Mouse (Mus musculus) myocyte (in vitro differentiated cells): ENCODE measurements around the gene Ly6g6d. TPM values are rescaled to one million over a fixed set of nuclear protein-coding genes. Genes with fewer than 3 reads are reported as not detected.

Source experiments
- H3K27me3 ChIP-seq: one replicate; pipeline ENCODE4 v1.6.1; 2011; ENCODE audit not compliant: control insufficient read depth, insufficient read depth, insufficient read length
- H3K36me3 ChIP-seq: one replicate; pipeline ENCODE4 v1.6.1; 2011; ENCODE audit not compliant: control insufficient read depth, insufficient read depth
- H3K4me2 ChIP-seq: one replicate; pipeline ENCODE4 v1.6.1; 2011; ENCODE audit warnings: low read depth, control low read depth
- H3K4me3 ChIP-seq: one replicate; pipeline ENCODE4 v1.5.1; 2011; ENCODE audit warnings: mild to moderate bottlenecking, control low read depth, moderate library complexity
- H3K79me2 ChIP-seq: one replicate; pipeline ENCODE4 v1.6.1; 2011; ENCODE audit not compliant: control insufficient read depth, insufficient read depth
- H3ac ChIP-seq: one replicate; pipeline ENCODE4 v1.6.1; 2011; ENCODE audit not compliant: control insufficient read depth, insufficient read length
- CEBPB ChIP-seq: IDR thresholded peaks from 2 replicates; pipeline ENCODE4 v1.6.1; 2011; ENCODE audit warnings: mild to moderate bottlenecking, moderate library complexity; ENCODE audit not compliant: poor library complexity, insufficient read depth, severe bottlenecking
- E2F4 ChIP-seq: IDR thresholded peaks from one replicate; pipeline ENCODE4 v1.6.1; 2011; ENCODE audit warnings: mild to moderate bottlenecking, control low read depth, moderate library complexity; ENCODE audit not compliant: insufficient read depth
- MAX ChIP-seq: IDR thresholded peaks from one replicate; pipeline ENCODE4 v1.6.1; 2011; ENCODE audit warnings: low read depth, mild to moderate bottlenecking, control low read depth
- MYOD1 ChIP-seq, 3 experiments: IDR thresholded peaks; one replicate each; pipeline ENCODE4 v1.6.1; 2011; ENCODE audit warnings: control low read depth in 2 of 3, low read depth in 2 of 3, mild to moderate bottlenecking in 2 of 3, moderate library complexity in 1 of 3; ENCODE audit not compliant: insufficient read length in 2 of 3, control insufficient read depth in 1 of 3
- POLR2A ChIP-seq: IDR thresholded peaks from one replicate; pipeline ENCODE4 v1.6.1; 2011; ENCODE audit warnings: low read depth, mild to moderate bottlenecking, control low read depth, moderate library complexity; ENCODE audit not compliant: insufficient read length
- POLR2AphosphoS2 ChIP-seq: IDR thresholded peaks from one replicate; pipeline ENCODE4 v1.6.1; 2011; ENCODE audit warnings: low read depth, control low read depth; ENCODE audit not compliant: insufficient read length
- REST ChIP-seq: IDR thresholded peaks from one replicate; pipeline ENCODE4 v1.6.1; 2011; ENCODE audit warnings: mild to moderate bottlenecking, control low read depth, moderate library complexity; ENCODE audit not compliant: insufficient read depth, insufficient read length
- SRF ChIP-seq: IDR thresholded peaks from one replicate; pipeline ENCODE4 v1.6.1; 2011; ENCODE audit warnings: low read depth; ENCODE audit not compliant: control insufficient read depth, insufficient read length
- TCF3 ChIP-seq: IDR thresholded peaks from one replicate; pipeline ENCODE4 v1.6.1; 2011; ENCODE audit warnings: low read depth, control low read depth; ENCODE audit not compliant: insufficient read length
- USF1 ChIP-seq: IDR thresholded peaks from one replicate; pipeline ENCODE4 v1.6.1; 2011; ENCODE audit warnings: low read depth, mild to moderate bottlenecking, control low read depth, moderate library complexity
- polyA plus RNA-seq: library from polyadenylated mRNA; unstranded; fragments of >200 nt; fragmentation: generic; extraction: Trizol; gene quantifications from one replicate; pipeline ENCODE4 v1.2.1, GENCODE M21; 2012; ENCODE audit warnings: missing spikeins

Ly6g6d gene
- polyA plus RNA-seq, 1 experiment: not detected

- Histone ChIP-seq H3K36me3 (no peaks in the 10 kb centered on the region), H3ac (no peak overlapping the region), H3K27me3 (no peaks in the 10 kb centered on the region), H3K4me3 (no peak overlapping the region), H3K4me2 (no peak overlapping the region), H3K79me2 (no peaks in the 10 kb centered on the region)
- no peak for TF ChIP-seq CEBPB
- no peak for TF ChIP-seq TCF3
- TF ChIP-seq MAX: no peak
Measured at GRCm38 (mm10) chr17:35068213-35068914, 9.5 kb downstream of the Ly6g6d start.

- Histone ChIP-seq H3K36me3 (no peaks in the 10 kb centered on the region), H3K4me2 (no peak within 1 kb of the TSS), H3K4me3 (no peak within 1 kb of the TSS), H3ac (no peak within 1 kb of the TSS), H3K27me3 (no peaks in the 10 kb centered on the region), H3K79me2 (no peaks in the 10 kb centered on the region)
- TF ChIP-seq REST (no peak), E2F4 (no peak)
Measured at GRCm38 (mm10) chr17:35066084-35066483, 11.8 kb downstream of the Ly6g6d start, which contains the start of gene Mpig6b. Gene Mpig6b, minus strand, starts transcription at chr17:35066184.

GRCm38 (mm10) chr17:35064951-35065947 is 12.6 kb downstream of the Ly6g6d start, which contains the start of gene Ly6g6c:
Gene Ly6g6c, plus strand, starts transcription at chr17:35065388.
- Histone ChIP-seq H3K4me3 (no peak within 1 kb of the TSS), H3K27me3 (no peaks in the 10 kb centered on the region), H3ac (no peak within 1 kb of the TSS), H3K79me2 (peaks cover 2% of the 10 kb centered on the region), H3K36me3 (no peaks in the 10 kb centered on the region), H3K4me2 (no peak within 1 kb of the TSS)
- TF ChIP-seq POLR2A: no peak

- Histone ChIP-seq H3K4me3 (no peak overlapping the region), H3ac (no peak overlapping the region), H3K36me3 (no peaks in the 10 kb centered on the region), H3K27me3 (no peaks in the 10 kb centered on the region), H3K79me2 (peaks cover 6% of the 10 kb centered on the region), H3K4me2 (no peak overlapping the region)
- TF ChIP-seq REST (no peak), E2F4 (no peak), USF1 (no peak), CEBPB (no peak), SRF (no peak)
Measured at GRCm38 (mm10) chr17:35064378-35064877, 13.4 kb downstream of the Ly6g6d start.

- H3K4me3 ChIP-seq: no peak overlapping the region
- H3K79me2 ChIP-seq: peaks cover 6% of the 10 kb centered on the region
Measured at GRCm38 (mm10) chr17:35063466-35063865, 14.4 kb downstream of the Ly6g6d start.

GRCm38 (mm10) chr17:35061299-35061698 is 16.6 kb downstream of the Ly6g6d start:
- Histone ChIP-seq H3K4me3 (no peak overlapping the region), H3K36me3 (peaks cover 12% of the 10 kb centered on the region), H3K27me3 (no peaks in the 10 kb centered on the region), H3ac (no peak overlapping the region), H3K79me2 (peaks cover 6% of the 10 kb centered on the region), H3K4me2 (no peak overlapping the region)
- no peak for TF ChIP-seq MYOD1 (IDR thresholded peaks at IDR 0.05; ENCODE audit: control insufficient read depth in 1 of 3, insufficient read length in 2 of 3, low read depth in 2 of 3)

More at GRCm38 (mm10) chr17:35063466-35063865, 14.4 kb downstream of the Ly6g6d start:
- Histone ChIP-seq H3K36me3 (peaks cover 3% of the 10 kb centered on the region), H3K4me2 (no peak overlapping the region), H3ac (no peak overlapping the region), H3K27me3 (no peaks in the 10 kb centered on the region)
- TF ChIP-seq POLR2AphosphoS2: no peak
- TF ChIP-seq REST: no peak
- TF ChIP-seq POLR2A: no peak
- no peak for TF ChIP-seq TCF3
